Mouse (Mus musculus) bone marrow, adult 2 months (tissue): Measurements from ENCODE around the gene Elmo1. TPM values are rescaled to one million over a fixed set of nuclear protein-coding genes. Genes with fewer than 3 reads are reported as not detected.

Experiments used
- H3K27ac ChIP-seq: fragments of 200-500 bp; 2 replicates; pipeline ENCODE4 v1.5.1; 2012; ENCODE audit warnings: low read depth, mild to moderate bottlenecking, control low read depth, inconsistent platforms, low read length; ENCODE audit not compliant: control insufficient read depth, poor library complexity, insufficient read depth
- H3K4me1 ChIP-seq: fragments of 200-500 bp; 2 replicates; pipeline ENCODE4 v1.6.1; 2011; ENCODE audit warnings: low read length; ENCODE audit not compliant: control insufficient read depth, insufficient read depth
- H3K4me3 ChIP-seq: fragments of 200-500 bp; replicated peaks from 2 replicates; pipeline ENCODE3; 2011; ENCODE audit warnings: mild to moderate bottlenecking, low read depth, low read length, control low read depth; ENCODE audit not compliant: control insufficient read depth
- CTCF ChIP-seq: fragments of 200-500 bp; IDR thresholded peaks from 2 replicates; pipeline ENCODE4 v1.5.1; 2011; ENCODE audit warnings: low read length, control low read depth; ENCODE audit not compliant: control insufficient read depth, insufficient read depth
- POLR2A ChIP-seq: fragments of 200-500 bp; IDR thresholded peaks from 2 replicates; pipeline ENCODE4 v1.6.1; 2011; ENCODE audit warnings: low read depth, mild to moderate bottlenecking, control low read depth, low read length, borderline replicate concordance; ENCODE audit not compliant: control insufficient read depth
- WGBS: fragments of 180-500 bp; shearing (Covaris S2); methylation state at CpG from one replicate; pipeline ENCODE4 v1.1.7; 2018; 5-methylcytosine and 5-hydroxymethylcytosine counted together
- polyA plus RNA-seq: library from polyadenylated mRNA; stranded (reverse); fragments of >200 nt; gene quantifications from 2 replicates; pipeline ENCODE4 v1.2.4, GENCODE M21; 2011; ENCODE audit warnings: low replicate concordance; ENCODE audit not compliant: missing spikeins, insufficient read depth, insufficient read length

Gene Elmo1
- polyA plus RNA-seq, 1 experiment, result 13.2 TPM

- Histone ChIP-seq H3K4me3 (no peak overlapping the region), H3K4me1 (peaks cover 13% of the 10 kb centered on the region), H3K27ac (no peak overlapping the region)
- TF ChIP-seq POLR2A (no peak), CTCF (no peak)
- WGBS, result 79% methylated on average over 4 of the region's 4 CpGs
Measured at GRCm38 (mm10) chr13:20131998-20132371, 41.6 kb downstream of the Elmo1 start.

- TF ChIP-seq POLR2A, result no peak
- no peak for TF ChIP-seq CTCF
- Histone ChIP-seq H3K27ac (no peak overlapping the region), H3K4me1 (peaks cover 13% of the 10 kb centered on the region), H3K4me3 (no peak overlapping the region)
- 44% methylated on average over 6 of the region's 6 CpGs for WGBS
Measured at GRCm38 (mm10) chr13:20133602-20134394, 43.4 kb downstream of the Elmo1 start.

GRCm38 (mm10) chr13:20134395-20135225 is 44.2 kb downstream of the Elmo1 start:
- 47% methylated on average over 18 of the region's 18 CpGs for WGBS
- Histone ChIP-seq H3K4me1 (peaks cover 15% of the 10 kb centered on the region), H3K27ac (peak overlapping the region; percentile 14; the same call in 1 of the 2 replicates), H3K4me3 (no peak overlapping the region)
- TF ChIP-seq CTCF, result no peak
- no peak for TF ChIP-seq POLR2A

DNA sequence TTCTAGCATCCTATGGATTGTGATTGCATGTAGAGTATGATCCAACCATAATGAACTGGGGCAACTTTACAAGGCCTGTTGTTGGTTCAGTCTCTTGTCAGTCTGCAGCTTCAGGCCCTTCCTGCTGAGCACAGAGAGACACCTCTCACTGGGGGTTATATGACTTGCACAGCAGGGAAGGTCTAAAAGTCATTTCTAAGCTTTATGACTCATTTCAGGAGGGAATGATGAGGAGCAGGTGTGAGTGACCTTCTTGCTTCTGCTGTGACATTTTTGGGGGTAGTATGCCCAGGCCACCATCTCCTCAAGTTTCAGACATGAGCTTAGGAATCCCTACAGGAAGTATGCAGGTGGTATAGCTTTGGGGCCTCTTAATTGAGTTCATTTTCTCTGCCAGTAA is 46.4 kb downstream of the Elmo1 start:
- TF ChIP-seq POLR2A (no peak), CTCF (no peak)
- Histone ChIP-seq H3K4me3 (no peak overlapping the region), H3K4me1 (peaks cover 13% of the 10 kb centered on the region), H3K27ac (no peak overlapping the region)

DNA sequence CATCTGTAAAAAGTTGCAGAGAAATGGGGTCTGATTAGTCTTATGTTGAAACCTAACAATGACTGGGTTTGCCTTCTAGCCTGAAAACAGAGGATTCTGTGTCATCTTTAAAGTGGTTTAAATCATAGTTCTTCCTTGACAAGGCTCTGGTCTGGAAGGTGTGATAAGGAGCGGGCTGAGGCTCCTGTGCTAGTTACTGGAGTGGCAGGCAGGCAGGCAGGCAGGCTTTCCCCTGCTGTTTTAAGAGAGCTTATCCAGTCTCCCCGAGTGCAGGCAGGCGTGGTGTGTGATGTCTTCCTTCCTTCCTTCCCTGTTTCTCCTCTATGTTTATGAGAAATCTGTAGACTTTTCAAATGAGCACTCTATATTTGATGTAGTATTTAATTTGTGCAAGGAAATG is 48.1 kb downstream of the Elmo1 start:
- WGBS, result 21% methylated on average over 3 of the region's 3 CpGs
- H3K4me3 ChIP-seq, result no peak overlapping the region
- no peak overlapping the region for H3K27ac ChIP-seq
- no peak for TF ChIP-seq CTCF
- no peak for TF ChIP-seq POLR2A
- H3K4me1 ChIP-seq, result peaks cover 8% of the 10 kb centered on the region

DNA sequence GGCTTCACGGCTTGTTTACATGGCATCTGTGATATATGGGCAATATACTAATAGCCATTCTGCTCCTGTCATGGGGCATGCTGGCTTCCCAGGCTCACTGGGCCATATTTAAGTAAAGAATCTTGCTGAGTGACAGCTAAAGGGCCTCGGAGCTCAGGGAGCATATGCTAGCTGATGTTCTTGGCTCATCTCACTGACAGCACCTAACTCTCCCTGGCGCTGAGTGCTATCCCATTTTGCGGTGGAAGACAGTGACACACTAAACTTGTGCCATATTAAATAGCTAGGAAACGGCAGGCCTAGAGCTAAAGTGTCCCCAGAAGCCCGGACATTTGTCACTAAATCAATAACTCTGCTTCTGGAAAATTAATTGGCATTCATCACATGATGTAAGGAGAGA is 48.7 kb downstream of the Elmo1 start:
- Histone ChIP-seq H3K4me1 (peaks cover 8% of the 10 kb centered on the region), H3K27ac (no peak overlapping the region), H3K4me3 (no peak overlapping the region)
- no peak for TF ChIP-seq CTCF
- no peak for TF ChIP-seq POLR2A
- 75% methylated on average over 6 of the region's 6 CpGs for WGBS

GRCm38 (mm10) chr13:20139825-20140665 is 49.6 kb downstream of the Elmo1 start:
- H3K4me1 ChIP-seq, result peaks cover 6% of the 10 kb centered on the region
- H3K4me3 ChIP-seq, result no peak overlapping the region
- 44% methylated on average over 4 of the region's 4 CpGs for WGBS
- no peak for TF ChIP-seq POLR2A
- TF ChIP-seq CTCF, result no peak
- no peak overlapping the region for H3K27ac ChIP-seq

- Histone ChIP-seq H3K4me3 (no peak overlapping the region), H3K4me1 (peaks cover 6% of the 10 kb centered on the region; the same call in 1 of the 2 replicates), H3K27ac (no peak overlapping the region)
- 73% methylated on average over 1 of the region's 1 CpGs for WGBS
- TF ChIP-seq CTCF (no peak), POLR2A (no peak)
Measured at GRCm38 (mm10) chr13:20142637-20143036, 52.2 kb downstream of the Elmo1 start.
